Comparison of ENCODE assay signal across 9 mouse cellular contexts in the genomic region with DNA sequence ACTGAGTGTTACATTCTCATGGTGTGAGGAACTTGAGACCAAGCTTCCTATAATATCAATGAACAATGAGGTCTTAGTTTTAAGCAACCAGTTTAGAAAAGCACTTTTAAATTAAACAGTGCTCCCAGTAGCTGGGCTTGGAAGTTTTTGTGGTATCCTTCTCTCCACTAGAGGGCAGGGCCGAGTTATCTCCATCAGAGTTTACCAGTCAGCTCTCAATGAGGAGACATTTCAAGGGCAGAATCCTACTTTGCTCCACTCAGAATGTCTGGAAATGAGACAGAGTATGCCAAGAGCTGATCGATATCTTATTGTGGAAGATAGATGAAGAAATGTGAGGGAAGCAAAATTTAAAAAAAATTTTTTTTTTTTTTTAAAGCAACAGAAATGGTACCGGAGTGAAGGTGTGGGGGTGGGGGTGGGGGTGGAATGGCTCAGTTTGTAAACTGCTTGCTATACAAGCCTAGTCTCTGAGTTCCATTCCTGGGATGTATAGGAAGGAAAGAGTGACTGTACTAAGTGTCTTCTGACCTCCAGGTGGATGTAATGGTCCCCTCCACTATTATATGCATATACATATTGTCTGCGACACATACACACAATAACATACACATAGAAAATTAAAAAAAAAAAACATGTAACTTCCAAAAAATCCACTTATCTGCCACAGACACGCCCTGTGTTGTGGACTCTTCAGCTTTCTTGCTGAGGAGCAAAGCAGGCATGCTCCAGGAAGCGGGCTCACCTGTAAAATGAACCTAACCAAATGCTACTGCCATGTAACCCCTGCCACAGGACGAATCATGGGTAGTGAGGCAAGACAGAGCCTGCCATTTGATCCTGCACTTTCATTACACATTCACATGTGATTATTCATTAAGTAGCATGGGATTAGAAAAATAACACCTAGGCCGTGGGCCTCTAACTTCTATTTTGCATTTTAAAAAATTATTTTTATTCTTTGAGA.
DNase-seq lines count a peak whose midpoint lies in the region; ATAC-seq and TF ChIP-seq lines count a peak whose summit lies in the region.
"Had no signal": no experiment of that assay in that cellular context is flagged by ENCODE, and none has a peak within 500 bp of the region (broad histone marks: within the 10 kb centered on the region; RNA-seq: fewer than 3 reads in every experiment).

No protein-coding gene starts in this region.

- TF ChIP-seq POLR2A in lung, adult 2 months (IDR thresholded peaks at IDR 0.05; ENCODE audit: borderline replicate concordance, extremely low read depth, low read depth, low read length) = no peak

- H3K36me3 ChIP-seq in forebrain, embryonic 11.5 days (ENCODE audit: control insufficient read depth, insufficient read depth, low read length) = no peaks in the 10 kb centered on the region
- H3K36me3 ChIP-seq in hindbrain, embryonic 12.5 days = no peaks in the 10 kb centered on the region
- H3K36me3 ChIP-seq: stomach, embryonic 15.5 days had no signal

- peak; percentile 86 for TF ChIP-seq CTCF in layer of hippocampus, adult 2 months (conservative IDR thresholded peaks at IDR 0.05)
- peak; percentile 17; the same call in 1 of the 2 replicates for TF ChIP-seq CTCF in lung, adult 2 months (IDR thresholded peaks at IDR 0.05; ENCODE audit: insufficient read depth, low read length)

- DNase-seq in MN1 (ENCODE audit: low spot score) = peak; percentile 20
- DNase-seq in c-Kit-positive CD71-negative TER-119-negative erythroid progenitor cells, embryonic 14.5 days (ENCODE audit: low read depth) = peak; percentile 20
- peak; percentile 61 for DNase-seq in forebrain, embryonic 11.5 days (ENCODE audit: low spot score)
- DNase-seq in layer of hippocampus, adult 2 months (ENCODE audit: low spot score in 2 of 2) = peak; percentile 80 to 81
- DNase-seq in lung, adult 2 months = peak; percentile 13
- DNase-seq in ovary, postnatal 10 days (ENCODE audit: low spot score) = peak; percentile 18

- H3K27me3 ChIP-seq in forebrain, embryonic 11.5 days (ENCODE audit: control insufficient read depth, insufficient read depth, low read length) = no peaks in the 10 kb centered on the region
- no peaks in the 10 kb centered on the region for H3K27me3 ChIP-seq in hindbrain, embryonic 12.5 days
- H3K27me3 ChIP-seq: stomach, embryonic 15.5 days had no signal

- no peaks in the 10 kb centered on the region for H3K4me1 ChIP-seq in forebrain, embryonic 11.5 days (replicated peaks; ENCODE audit: control insufficient read depth, insufficient read depth, low read length)
- no peaks in the 10 kb centered on the region for H3K4me1 ChIP-seq in hindbrain, embryonic 12.5 days
- no peaks in the 10 kb centered on the region for H3K4me1 ChIP-seq in lung, adult 2 months (ENCODE audit: control insufficient read depth, insufficient read depth, low read length)
- H3K4me1 ChIP-seq: stomach, embryonic 15.5 days had no signal

- no peak overlapping the region for H3K9ac ChIP-seq in forebrain, embryonic 11.5 days (ENCODE audit: low read length)
- H3K9ac ChIP-seq in hindbrain, embryonic 12.5 days = no peak overlapping the region
- H3K9ac ChIP-seq: stomach, embryonic 15.5 days had no signal

- no peak overlapping the region for H3K4me2 ChIP-seq in forebrain, embryonic 11.5 days (ENCODE audit: low read depth, low read length, severe bottlenecking)
- no peak overlapping the region for H3K4me2 ChIP-seq in hindbrain, embryonic 12.5 days (replicated peaks)
- H3K4me2 ChIP-seq: stomach, embryonic 15.5 days had no signal

- 70% methylated on average over 8 of the region's 8 CpGs for WGBS in forebrain, embryonic 11.5 days
- 64% methylated on average over 8 of the region's 8 CpGs for WGBS in hindbrain, embryonic 12.5 days
- 65% methylated on average over 8 of the region's 8 CpGs for whole genome bisulfite sequencing in lung, adult 2 months

- no peak overlapping the region for H3K4me3 ChIP-seq in forebrain, embryonic 11.5 days (ENCODE audit: low read depth, low read length)
- H3K4me3 ChIP-seq in hindbrain, embryonic 12.5 days = no peak overlapping the region
- no peak overlapping the region for H3K4me3 ChIP-seq in layer of hippocampus, adult 2 months
- H3K4me3 ChIP-seq in lung, adult 2 months (replicated peaks; ENCODE audit: extremely low read depth, low read depth, low read length) = no peak overlapping the region
- H3K4me3 ChIP-seq: stomach, embryonic 15.5 days had no signal

- ATAC-seq in forebrain, embryonic 11.5 days (replicated peaks; ENCODE audit: low FRiP score) = peak; percentile 72
- peak; percentile 64; the same call in 1 of the 2 replicates for ATAC-seq in hindbrain, embryonic 12.5 days (ENCODE audit: low FRiP score)
- no peak for ATAC-seq in erythroid progenitor cell, adult 5-6 weeks (replicated peaks; ENCODE audit: low FRiP score, poor library complexity, severe bottlenecking)

- no peaks in the 10 kb centered on the region for H3K9me3 ChIP-seq in forebrain, embryonic 11.5 days (ENCODE audit: control insufficient read depth, low read length)
- H3K9me3 ChIP-seq in hindbrain, embryonic 12.5 days (replicated peaks) = no peaks in the 10 kb centered on the region
- H3K9me3 ChIP-seq: stomach, embryonic 15.5 days had no signal

- H3K27ac ChIP-seq in forebrain, embryonic 11.5 days (ENCODE audit: low read depth, low read length) = no peak overlapping the region
- no peak overlapping the region for H3K27ac ChIP-seq in hindbrain, embryonic 12.5 days
- H3K27ac ChIP-seq in layer of hippocampus, adult 2 months = peak overlapping the region; percentile 29
- H3K27ac ChIP-seq: stomach, embryonic 15.5 days had no signal

Comparison
In these comparisons a context has a peak if more than half of its experiments do, and no peak if none do; other contexts are left out.
1. DNase-seq: peak in every context shown above with its lines; median percentile 80 in layer of hippocampus, adult 2 months; 61 in forebrain, embryonic 11.5 days; 20 in MN1; 20 in c-Kit-positive CD71-negative TER-119-negative erythroid progenitor cells, embryonic 14.5 days; 18 in ovary, postnatal 10 days; 13 in lung, adult 2 months.